Mouse (Mus musculus) stomach, postnatal 0 days (tissue): ENCODE measurements around the gene Htr1d. TPM values are rescaled to one million over a fixed set of nuclear protein-coding genes. Genes with fewer than 3 reads are reported as not detected.

Source experiments
- ATAC-seq: fragments of 200-750 bp; cut with Nextera tagmentation; 2 replicates; pipeline ENCODE4 v1.8.0; 2017; ENCODE audit not compliant: low FRiP score, low TSS enrichment
- DNase-seq: peaks from one replicate; pipeline ENCODE4 v3.0.0-alpha.2; 2016; ENCODE audit warnings: low spot score
- H3K27ac ChIP-seq: fragments of 300-500 bp; sonication (generic); replicated peaks from 2 replicates; pipeline ENCODE4 v1.5.1; 2014; ENCODE audit warnings: mild to moderate bottlenecking, control low read depth
- H3K27me3 ChIP-seq: fragments of 300-500 bp; sonication (generic); 2 replicates; pipeline ENCODE4 v1.6.1; 2014; ENCODE audit warnings: low read length; ENCODE audit not compliant: control insufficient read depth, insufficient read depth
- H3K36me3 ChIP-seq: fragments of 300-500 bp; sonication (generic); 2 replicates; pipeline ENCODE4 v1.6.1; 2014; ENCODE audit warnings: low read length, mixed read lengths; ENCODE audit not compliant: control insufficient read depth, insufficient read depth
- H3K4me1 ChIP-seq: fragments of 300-500 bp; sonication (generic); replicated peaks from 2 replicates; pipeline ENCODE4 v1.6.1; 2014; ENCODE audit warnings: antibody characterized with exemption; ENCODE audit not compliant: control insufficient read depth, insufficient read depth
- H3K4me2 ChIP-seq: fragments of 300-500 bp; sonication (generic); replicated peaks from 2 replicates; pipeline ENCODE4 v1.6.1; 2014; ENCODE audit warnings: low read depth, mild to moderate bottlenecking, control low read depth, moderate library complexity
- H3K4me3 ChIP-seq: fragments of 300-500 bp; sonication (generic); 2 replicates; pipeline ENCODE4 v1.5.1; 2014; ENCODE audit warnings: low read depth, low read length, control low read depth
- H3K9ac ChIP-seq: fragments of 300-500 bp; sonication (generic); 2 replicates; pipeline ENCODE4 v1.6.1; 2014; ENCODE audit warnings: mild to moderate bottlenecking, low read length, control low read depth, mixed read lengths
- H3K9me3 ChIP-seq: fragments of 300-500 bp; sonication (generic); 2 replicates; pipeline ENCODE4 v1.6.1; 2016; ENCODE audit warnings: low read length; ENCODE audit not compliant: control insufficient read depth
- CTCF ChIP-seq: IDR thresholded peaks from 2 replicates; pipeline ENCODE4 v1.5.1; 2016; ENCODE audit warnings: antibody characterized with exemption, low read depth, mild to moderate bottlenecking, moderate library complexity
- EP300 ChIP-seq: optimal IDR thresholded peaks from 2 replicates; pipeline ENCODE3; 2016; ENCODE audit warnings: antibody characterized with exemption
- WGBS: fragments of 180-500 bp; shearing (Covaris S2); extraction: QIAGEN DNeasy Blood & Tissue Kit; methylation state at CpG from one replicate; pipeline ENCODE4 v1.1.7; 2014; 5-methylcytosine and 5-hydroxymethylcytosine counted together
- polyA plus RNA-seq: library from polyadenylated mRNA; unstranded; fragments of >200 nt; fragmentation: Nextera tagmentation; extraction: Ambion mirVana; gene quantifications from 2 replicates; pipeline ENCODE4 v1.2.1, GENCODE M21; 2015

The Htr1d gene
- polyA plus RNA-seq: 0.06 and 0.34 TPM in 2 replicates

DNA sequence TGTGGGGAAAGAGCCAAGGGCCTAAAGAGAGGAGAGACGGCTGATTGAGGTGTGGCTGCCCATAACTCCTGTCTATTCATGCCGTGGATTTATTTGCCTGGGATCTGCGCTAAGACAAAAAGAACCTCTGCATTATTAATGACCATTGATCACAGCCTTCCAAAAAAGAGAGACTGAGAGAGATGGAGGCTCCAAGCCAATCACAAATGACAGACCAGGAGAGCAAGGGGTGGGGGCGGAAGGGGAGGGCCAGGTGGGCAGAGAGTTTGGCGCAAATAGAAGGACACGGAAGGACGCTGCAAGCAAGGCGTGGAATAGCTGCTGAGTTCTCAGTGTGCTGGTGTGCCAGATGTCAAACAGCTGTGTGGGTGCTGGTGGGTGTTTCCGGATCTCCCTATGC lies at the start of gene Htr1d:
Htr1d (plus strand) TSS at position 301 of the 400 bp plus-strand sequence.
- Histone ChIP-seq H3K9me3 (no peaks in the 10 kb centered on the region), H3K4me1 (peaks cover 6% of the 10 kb centered on the region), H3K4me3 (peak within 1 kb of the TSS; percentile 53), H3K27ac (no peak within 1 kb of the TSS), H3K4me2 (peak within 1 kb of the TSS; percentile 97), H3K36me3 (no peaks in the 10 kb centered on the region), H3K27me3 (peaks cover 2% of the 10 kb centered on the region; the same call in 1 of the 2 replicates), H3K9ac (peak within 1 kb of the TSS; percentile 47)
- DNase-seq (no peak), ATAC-seq (no peak)
- 59% methylated on average over 9 of the region's 9 CpGs for WGBS
- TF ChIP-seq EP300 (no peak), CTCF (no peak)

DNA sequence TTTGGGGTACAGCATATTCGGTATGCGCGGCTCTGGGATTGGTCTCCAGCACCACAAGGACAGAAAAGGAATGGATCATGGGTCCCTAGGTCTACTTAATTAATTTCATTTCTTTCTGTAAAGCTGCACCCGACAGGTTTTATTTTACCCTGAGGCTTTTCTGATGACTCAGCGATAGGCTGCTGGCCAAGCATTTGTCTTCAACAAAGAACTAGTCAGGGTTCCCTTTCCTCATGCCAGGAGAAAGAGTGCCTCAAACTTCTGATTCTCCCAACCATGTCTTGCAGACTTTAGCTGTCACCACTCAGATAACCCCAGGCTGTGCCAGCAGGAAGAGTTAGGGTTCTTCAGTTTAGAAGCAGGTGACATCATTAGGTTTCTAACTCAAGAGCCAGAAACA lies 46.3 kb upstream of the Htr1d start:
- Histone ChIP-seq H3K9ac (no peak overlapping the region), H3K4me2 (no peak overlapping the region), H3K27me3 (no peaks in the 10 kb centered on the region), H3K4me1 (no peaks in the 10 kb centered on the region), H3K4me3 (no peak overlapping the region), H3K27ac (no peak overlapping the region), H3K9me3 (no peaks in the 10 kb centered on the region), H3K36me3 (no peaks in the 10 kb centered on the region)
- ATAC-seq (no peak), DNase-seq (no peak)
- no peak for TF ChIP-seq EP300
- no peak for TF ChIP-seq CTCF
- WGBS: 62% methylated on average over 5 of the region's 5 CpGs

DNA sequence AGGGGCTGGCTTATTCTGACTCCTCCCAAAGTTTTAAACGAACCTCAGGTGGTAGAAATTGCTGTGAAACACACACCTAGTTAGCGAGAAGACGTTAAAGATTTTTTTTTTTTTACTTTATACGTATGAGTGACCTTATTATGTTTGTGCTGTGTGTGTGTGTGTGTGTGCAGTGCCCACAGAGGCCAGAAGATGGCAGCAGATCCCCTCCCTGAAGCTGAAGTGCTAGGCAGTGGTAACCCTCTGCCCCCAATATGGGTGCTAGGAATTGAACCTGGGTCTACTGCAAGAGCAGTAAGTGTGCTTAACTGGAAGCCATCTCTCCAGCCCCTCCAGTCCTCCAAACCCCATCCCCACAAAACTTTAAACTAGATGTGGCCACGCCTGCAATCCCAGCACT lies 40.3 kb upstream of the Htr1d start:
- TF ChIP-seq CTCF (peak; percentile 43), EP300 (no peak)
- H3K4me2 ChIP-seq: no peak overlapping the region
- H3K4me3 ChIP-seq: no peak overlapping the region
- H3K9me3 ChIP-seq: no peaks in the 10 kb centered on the region
- WGBS: 82% methylated on average over 5 of the region's 5 CpGs
- H3K4me1 ChIP-seq: no peaks in the 10 kb centered on the region
- H3K36me3 ChIP-seq: no peaks in the 10 kb centered on the region
- no peaks in the 10 kb centered on the region for H3K27me3 ChIP-seq
- ATAC-seq (no peak), DNase-seq (no peak)
- H3K27ac ChIP-seq: no peak overlapping the region
- no peak overlapping the region for H3K9ac ChIP-seq

DNA sequence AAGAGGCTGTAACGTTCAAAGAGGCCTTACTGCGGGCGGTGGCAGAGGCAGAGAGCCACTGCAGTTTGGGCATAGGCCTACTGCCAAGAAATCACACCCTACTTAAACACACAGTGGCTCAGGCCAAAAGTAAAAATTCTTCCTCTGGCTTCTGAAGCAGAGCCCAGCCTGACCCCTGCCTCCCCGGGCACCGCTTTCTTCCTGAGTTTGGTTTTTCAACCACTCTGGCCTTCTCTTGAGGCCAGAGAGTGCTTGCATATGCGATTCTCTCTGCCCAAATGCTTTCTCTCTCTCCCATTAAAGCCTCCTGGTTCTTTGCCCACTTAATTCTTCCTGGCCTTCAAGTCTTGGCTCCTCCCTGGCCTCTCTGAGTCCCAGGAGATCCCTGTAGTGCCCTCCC lies 39.5 kb upstream of the Htr1d start:
- H3K27ac ChIP-seq: no peak overlapping the region
- H3K4me3 ChIP-seq: no peak overlapping the region
- H3K4me2 ChIP-seq: no peak overlapping the region
- H3K4me1 ChIP-seq: no peaks in the 10 kb centered on the region
- no peak overlapping the region for H3K9ac ChIP-seq
- no peaks in the 10 kb centered on the region for H3K9me3 ChIP-seq
- ATAC-seq: no peak
- no peak for TF ChIP-seq CTCF
- no peak for TF ChIP-seq EP300
- WGBS: 60% methylated on average over 6 of the region's 6 CpGs
- DNase-seq: no peak
- H3K27me3 ChIP-seq: no peaks in the 10 kb centered on the region
- no peaks in the 10 kb centered on the region for H3K36me3 ChIP-seq

DNA sequence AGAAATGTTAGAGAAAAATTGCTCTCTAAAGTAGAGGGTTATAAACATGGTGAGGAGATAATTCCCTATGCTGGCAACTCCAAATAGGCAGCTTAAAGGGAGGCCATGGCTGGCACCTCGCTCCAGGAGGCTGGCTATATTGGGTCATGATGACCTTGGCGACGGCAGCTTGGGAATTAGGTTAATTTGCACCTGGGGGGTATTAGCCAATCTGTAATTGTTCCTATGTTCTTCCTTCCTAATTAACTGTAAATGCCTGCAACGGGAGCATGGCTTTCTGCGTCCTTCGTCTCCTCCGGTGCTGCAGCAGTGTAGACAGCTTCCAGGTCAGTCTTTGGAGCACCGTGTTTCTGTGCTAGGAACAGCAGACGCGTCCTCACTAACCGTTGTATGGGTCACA lies 36.1 kb upstream of the Htr1d start:
- ATAC-seq: no peak
- H3K4me3 ChIP-seq: no peak overlapping the region
- TF ChIP-seq EP300 (no peak), CTCF (no peak)
- H3K27me3 ChIP-seq: no peaks in the 10 kb centered on the region
- no peaks in the 10 kb centered on the region for H3K4me1 ChIP-seq
- H3K36me3 ChIP-seq: no peaks in the 10 kb centered on the region
- 56% methylated on average over 11 of the region's 11 CpGs for WGBS
- no peak for DNase-seq
- H3K27ac ChIP-seq: no peak overlapping the region
- H3K4me2 ChIP-seq: no peak overlapping the region
- no peaks in the 10 kb centered on the region for H3K9me3 ChIP-seq
- no peak overlapping the region for H3K9ac ChIP-seq

DNA sequence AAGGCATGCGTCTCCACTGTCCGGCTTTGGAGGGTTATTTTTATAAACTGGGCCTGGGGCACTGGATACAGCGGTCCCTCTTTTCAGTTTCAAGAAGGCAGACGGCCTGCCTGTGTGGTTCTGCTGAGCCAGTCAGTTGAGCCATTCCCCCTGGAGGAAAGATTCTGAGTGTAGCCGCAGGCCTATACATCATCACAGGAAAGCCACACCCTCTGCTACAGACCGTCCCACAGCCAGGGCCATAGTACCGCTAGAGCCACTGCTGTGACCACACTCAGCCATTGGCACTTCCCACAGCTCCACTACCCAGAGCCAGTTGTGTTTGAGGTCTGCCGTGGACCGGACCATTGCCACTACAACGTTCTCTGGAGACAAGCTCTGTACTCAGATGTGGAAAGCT lies 21.5 kb upstream of the Htr1d start:
- Histone ChIP-seq H3K27me3 (no peaks in the 10 kb centered on the region), H3K4me1 (no peaks in the 10 kb centered on the region), H3K4me3 (no peak overlapping the region), H3K4me2 (no peak overlapping the region), H3K9ac (no peak overlapping the region), H3K27ac (no peak overlapping the region), H3K36me3 (no peaks in the 10 kb centered on the region), H3K9me3 (no peaks in the 10 kb centered on the region)
- no peak for ATAC-seq
- TF ChIP-seq CTCF (no peak), EP300 (no peak)
- no peak for DNase-seq
- 75% methylated on average over 10 of the region's 10 CpGs for WGBS
